Comparison of ENCODE assay signal across 8 mouse cellular contexts in the genomic region with DNA sequence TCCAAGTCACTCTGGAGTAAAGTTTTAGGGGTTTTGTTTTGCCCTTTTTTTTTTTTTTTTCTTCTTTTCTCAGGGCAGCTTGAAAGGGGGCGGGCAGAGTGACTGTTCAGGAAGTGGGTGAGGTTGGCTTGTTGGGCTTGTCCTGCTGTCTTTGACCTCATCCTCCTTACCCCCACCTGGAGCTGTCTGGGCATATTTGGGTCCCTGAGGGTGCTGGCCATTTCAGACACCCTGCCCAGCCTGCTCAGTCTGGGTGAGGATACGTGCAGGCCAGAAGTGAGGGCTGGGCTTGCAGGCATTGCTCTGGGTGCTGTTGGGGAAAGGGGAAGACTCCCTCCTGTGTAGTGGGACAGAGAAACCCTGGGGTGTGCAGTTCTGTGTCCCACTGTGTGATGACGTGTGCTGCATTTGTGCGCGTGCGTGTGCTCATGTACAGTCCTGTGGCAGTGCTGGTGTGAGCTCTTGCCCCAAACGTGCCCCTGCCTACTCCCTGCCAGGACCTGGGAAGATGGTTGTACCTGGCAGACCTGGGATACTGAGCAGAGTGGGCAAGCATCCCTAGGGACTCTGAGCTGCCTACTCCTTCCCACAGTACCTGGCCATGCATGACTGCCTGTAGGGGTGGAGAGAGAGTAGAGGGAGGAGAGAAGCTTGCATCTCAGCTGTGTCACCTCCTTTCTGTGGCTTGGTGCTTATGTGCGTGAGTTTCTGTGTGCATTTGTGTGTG. TPM values are rescaled to one million over a fixed set of nuclear protein-coding genes. Genes with fewer than 3 reads are reported as not detected.
DNase-seq lines count a peak whose midpoint lies in the region; ATAC-seq and TF ChIP-seq lines count a peak whose summit lies in the region.

No protein-coding gene starts in this region.

- no peaks in the 10 kb centered on the region for H3K9me3 ChIP-seq in lung, embryonic 15.5 days
- no peaks in the 10 kb centered on the region for H3K9me3 ChIP-seq in forebrain, postnatal 0 days (ENCODE audit: low read length)
- no peaks in the 10 kb centered on the region for H3K9me3 ChIP-seq in limb, embryonic 11.5 days (ENCODE audit: control insufficient read depth, low read length)
- H3K9me3 ChIP-seq in neural tube, embryonic 15.5 days (replicated peaks): no peaks in the 10 kb centered on the region

- ATAC-seq in lung, embryonic 15.5 days (ENCODE audit: borderline replicate concordance, extremely low read depth, low FRiP score, low TSS enrichment): no peak
- ATAC-seq in forebrain, postnatal 0 days: no peak
- ATAC-seq in limb, embryonic 11.5 days (ENCODE audit: insufficient number of reproducible peaks, low FRiP score, low TSS enrichment, low read depth): no peak
- no peak for ATAC-seq in neural tube, embryonic 15.5 days (ENCODE audit: low FRiP score)

- no peaks in the 10 kb centered on the region for H3K27me3 ChIP-seq in lung, embryonic 15.5 days
- H3K27me3 ChIP-seq in forebrain, postnatal 0 days (ENCODE audit: insufficient read depth, low read length): no peaks in the 10 kb centered on the region
- H3K27me3 ChIP-seq in limb, embryonic 11.5 days (ENCODE audit: control insufficient read depth, insufficient read depth, low read length): no peaks in the 10 kb centered on the region
- no peaks in the 10 kb centered on the region for H3K27me3 ChIP-seq in neural tube, embryonic 15.5 days (replicated peaks)

- H3K9ac ChIP-seq in lung, embryonic 15.5 days: 0 out of 2 replicates have a peak overlapping the region, but pooled peaks have one; percentile 76
- no peak overlapping the region for H3K9ac ChIP-seq in forebrain, postnatal 0 days
- H3K9ac ChIP-seq in limb, embryonic 11.5 days (ENCODE audit: low read length): no peak overlapping the region
- H3K9ac ChIP-seq in neural tube, embryonic 15.5 days (replicated peaks): peak overlapping the region; percentile 78

- H3K4me2 ChIP-seq in lung, embryonic 15.5 days: peak overlapping the region; percentile 56
- H3K4me2 ChIP-seq in forebrain, postnatal 0 days (ENCODE audit: low read depth): peak overlapping the region; percentile 83
- peak overlapping the region; percentile 88; the same call in 1 of the 2 replicates for H3K4me2 ChIP-seq in limb, embryonic 11.5 days (ENCODE audit: low read depth, severe bottlenecking)
- peak overlapping the region; percentile 86 for H3K4me2 ChIP-seq in neural tube, embryonic 15.5 days

- peak overlapping the region; percentile 73 for H3K4me3 ChIP-seq in lung, embryonic 15.5 days
- no peak overlapping the region; the same call in 1 of the 2 replicates for H3K4me3 ChIP-seq in forebrain, postnatal 0 days (ENCODE audit: low read depth, low read length)
- no peak overlapping the region for H3K4me3 ChIP-seq in limb, embryonic 11.5 days (ENCODE audit: low read depth, low read length)
- peak overlapping the region; percentile 69; the same call in 1 of the 2 replicates for H3K4me3 ChIP-seq in neural tube, embryonic 15.5 days (replicated peaks)

- DNase-seq in lung, postnatal 36 days: no peak
- DNase-seq in cerebellum, adult 8-10 months: peak; percentile 36
- no peak for DNase-seq in forebrain, postnatal 0 days
- no peak for DNase-seq in limb, embryonic 11.5 days (ENCODE audit: low spot score)
- DNase-seq in adrenal gland, postnatal 14 days: no peak
- DNase-seq in layer of hippocampus, postnatal 25 days (ENCODE audit: extremely low spot score in 1 of 2, low spot score in 1 of 2): no peak

- no peak for TF ChIP-seq CTCF in forebrain, postnatal 0 days (IDR thresholded peaks at IDR 0.05; ENCODE audit: low read depth)

- 80% methylated on average over 8 of the region's 8 CpGs for WGBS in lung, embryonic 15.5 days
- WGBS in forebrain, postnatal 0 days: 87% methylated on average over 8 of the region's 8 CpGs
- WGBS in limb, embryonic 11.5 days: 86% methylated on average over 8 of the region's 8 CpGs
- 85% methylated on average over 8 of the region's 8 CpGs for WGBS in neural tube, embryonic 15.5 days

- peaks cover 16% of the 10 kb centered on the region; the same call in 1 of the 2 replicates for H3K36me3 ChIP-seq in lung, embryonic 15.5 days
- H3K36me3 ChIP-seq in forebrain, postnatal 0 days (ENCODE audit: insufficient read depth): peaks cover 34% of the 10 kb centered on the region
- peaks cover 12% of the 10 kb centered on the region for H3K36me3 ChIP-seq in limb, embryonic 11.5 days (ENCODE audit: control insufficient read depth, insufficient read depth, low read length)
- H3K36me3 ChIP-seq in neural tube, embryonic 15.5 days: peaks cover 26% of the 10 kb centered on the region

- no peak overlapping the region for H3K27ac ChIP-seq in lung, embryonic 15.5 days
- H3K27ac ChIP-seq in forebrain, postnatal 0 days (ENCODE audit: low read depth, low read length): no peak overlapping the region; the same call in 1 of the 2 replicates
- no peak overlapping the region; the same call in 1 of the 2 replicates for H3K27ac ChIP-seq in limb, embryonic 11.5 days (replicated peaks; ENCODE audit: low read depth, low read length)
- no peak overlapping the region for H3K27ac ChIP-seq in neural tube, embryonic 15.5 days (replicated peaks)

- H3K4me1 ChIP-seq in lung, embryonic 15.5 days: peaks cover 24% of the 10 kb centered on the region
- H3K4me1 ChIP-seq in forebrain, postnatal 0 days (ENCODE audit: insufficient read depth): peaks cover 14% of the 10 kb centered on the region
- peaks cover 12% of the 10 kb centered on the region for H3K4me1 ChIP-seq in limb, embryonic 11.5 days (ENCODE audit: control insufficient read depth, insufficient read depth, low read length)
- H3K4me1 ChIP-seq in neural tube, embryonic 15.5 days: peaks cover 49% of the 10 kb centered on the region

RNA-seq across cellular contexts. Expression of a gene that starts 2.2 kb away (rescaled TPM):
- polyA plus RNA-seq in lung, embryonic 15.5 days (2015; fragmentation: Nextera tagmentation; extraction: Ambion mirVana): 29.5 and 30.3 TPM in 2 replicates
- 119 and 121 TPM in 2 replicates for total RNA-seq in forebrain, postnatal 0 days (2014; rRNA removed)
- 25.4 and 31.3 TPM in 2 replicates for polyA plus RNA-seq in forebrain, postnatal 0 days (2015; fragmentation: Nextera tagmentation; extraction: Ambion mirVana)
- polyA plus RNA-seq in limb, embryonic 11.5 days (2014; fragmentation: Nextera tagmentation; extraction: Ambion mirVana): 32.5 and 34.2 TPM in 2 replicates
- 33.3 and 37.2 TPM in 2 replicates for polyA plus RNA-seq in neural tube, embryonic 15.5 days (2015; fragmentation: Nextera tagmentation; extraction: Ambion mirVana)
- total RNA-seq in adrenal gland, postnatal 14 days (2021): 115 and 127 TPM in 2 replicates
- 100 to 1,000 TPM; 176 to 220 TPM for total RNA-seq in layer of hippocampus, postnatal 25 days (2021)

RNA-seq across cellular contexts. Expression of a gene that starts 19.1 kb away (rescaled TPM):
- polyA plus RNA-seq in lung, embryonic 15.5 days (2015; fragmentation: Nextera tagmentation; extraction: Ambion mirVana): 18.8 and 20.3 TPM in 2 replicates
- 11.8 and 16.5 TPM in 2 replicates for total RNA-seq in forebrain, postnatal 0 days (2014; rRNA removed)
- polyA plus RNA-seq in forebrain, postnatal 0 days (2015; fragmentation: Nextera tagmentation; extraction: Ambion mirVana): 3.7 and 4.5 TPM in 2 replicates
- polyA plus RNA-seq in limb, embryonic 11.5 days (2014; fragmentation: Nextera tagmentation; extraction: Ambion mirVana): 25.6 and 28.6 TPM in 2 replicates
- polyA plus RNA-seq in neural tube, embryonic 15.5 days (2015; fragmentation: Nextera tagmentation; extraction: Ambion mirVana): 3.7 and 6.5 TPM in 2 replicates
- 29.7 and 34.4 TPM in 2 replicates for total RNA-seq in adrenal gland, postnatal 14 days (2021)
- 10 to 100 TPM; 44.4 to 51.1 TPM for total RNA-seq in layer of hippocampus, postnatal 25 days (2021)

RNA-seq across cellular contexts. Expression of a gene that starts 28.1 kb away (rescaled TPM):
- 174 and 183 TPM in 2 replicates for polyA plus RNA-seq in lung, embryonic 15.5 days (2015; fragmentation: Nextera tagmentation; extraction: Ambion mirVana)
- total RNA-seq in forebrain, postnatal 0 days (2014; rRNA removed): 407 and 461 TPM in 2 replicates
- polyA plus RNA-seq in forebrain, postnatal 0 days (2015; fragmentation: Nextera tagmentation; extraction: Ambion mirVana): 517 and 583 TPM in 2 replicates
- polyA plus RNA-seq in limb, embryonic 11.5 days (2014; fragmentation: Nextera tagmentation; extraction: Ambion mirVana): 249 and 261 TPM in 2 replicates
- polyA plus RNA-seq in neural tube, embryonic 15.5 days (2015; fragmentation: Nextera tagmentation; extraction: Ambion mirVana): 458 and 569 TPM in 2 replicates
- 31.5 and 33.7 TPM in 2 replicates for total RNA-seq in adrenal gland, postnatal 14 days (2021)
- total RNA-seq in layer of hippocampus, postnatal 25 days (2021): 10 to 100 TPM; 19.2 to 25.2 TPM

RNA-seq across cellular contexts. Expression of a gene that starts 31.5 kb away (rescaled TPM):
- polyA plus RNA-seq in lung, embryonic 15.5 days (2015; fragmentation: Nextera tagmentation; extraction: Ambion mirVana): 0.27 and 0.38 TPM in 2 replicates
- total RNA-seq in forebrain, postnatal 0 days (2014; rRNA removed): 2.1 and 2.5 TPM in 2 replicates
- polyA plus RNA-seq in forebrain, postnatal 0 days (2015; fragmentation: Nextera tagmentation; extraction: Ambion mirVana): 2.6 and 3.5 TPM in 2 replicates
- polyA plus RNA-seq in limb, embryonic 11.5 days (2014; fragmentation: Nextera tagmentation; extraction: Ambion mirVana): 1.1 and 1.4 TPM in 2 replicates
- 3.0 and 3.5 TPM in 2 replicates for polyA plus RNA-seq in neural tube, embryonic 15.5 days (2015; fragmentation: Nextera tagmentation; extraction: Ambion mirVana)
- not detected in 2 replicates for total RNA-seq in adrenal gland, postnatal 14 days (2021)
- total RNA-seq in layer of hippocampus, postnatal 25 days (2021): not detected

RNA-seq across cellular contexts. Expression of a gene that starts 32.1 kb away (rescaled TPM):
- 9.8 and 10.7 TPM in 2 replicates for polyA plus RNA-seq in lung, embryonic 15.5 days (2015; fragmentation: Nextera tagmentation; extraction: Ambion mirVana)
- total RNA-seq in forebrain, postnatal 0 days (2014; rRNA removed): 150 and 154 TPM in 2 replicates
- polyA plus RNA-seq in forebrain, postnatal 0 days (2015; fragmentation: Nextera tagmentation; extraction: Ambion mirVana): 21.0 and 21.5 TPM in 2 replicates
- 15.8 and 17.3 TPM in 2 replicates for polyA plus RNA-seq in limb, embryonic 11.5 days (2014; fragmentation: Nextera tagmentation; extraction: Ambion mirVana)
- 16.0 and 16.3 TPM in 2 replicates for polyA plus RNA-seq in neural tube, embryonic 15.5 days (2015; fragmentation: Nextera tagmentation; extraction: Ambion mirVana)
- total RNA-seq in adrenal gland, postnatal 14 days (2021): 96.8 and 104 TPM in 2 replicates
- 100 to 1,000 TPM; 195 to 200 TPM for total RNA-seq in layer of hippocampus, postnatal 25 days (2021)

Comparison
In these comparisons a context has a peak if more than half of its experiments do, and no peak if none do; other contexts are left out.
1. H3K4me3 ChIP-seq: peak in lung, embryonic 15.5 days (single experiment) and neural tube, embryonic 15.5 days (single experiment); none in forebrain, postnatal 0 days (single experiment) and limb, embryonic 11.5 days (single experiment).
2. H3K9ac ChIP-seq: peak in lung, embryonic 15.5 days (single experiment) and neural tube, embryonic 15.5 days (single experiment); none in forebrain, postnatal 0 days (single experiment) and limb, embryonic 11.5 days (single experiment).
3. Peak in every context shown above with its lines, with median percentiles within 50 percentile points of each other: H3K4me2 ChIP-seq.